Mouse (Mus musculus): ENCODE measurements around the gene Tsx.
"Not testable (repeated sequence)": the region's sequence is repeated elsewhere in the genome, so short reads cannot be mapped to it uniquely, and the experiment has no call there.

Gene Tsx

GRCm38 (mm10) chrX:103414167-103414566, at the start of gene Tsx:
Tsx (plus strand) TSS chrX:103414467.
- DNase-seq (ENCODE audit: low read depth): no peak

- DNase-seq (ENCODE audit: low read depth): peak; percentile 50
Observed at GRCm38 (mm10) chrX:103366201-103366600, 48.1 kb upstream of the Tsx start.

- no peak for DNase-seq (ENCODE audit: low read depth)
Observed at GRCm38 (mm10) chrX:103368650-103369049, 45.6 kb upstream of the Tsx start.

GRCm38 (mm10) chrX:103371221-103371620, 43.0 kb upstream of the Tsx start:
- DNase-seq (ENCODE audit: low read depth): no peak

DNA sequence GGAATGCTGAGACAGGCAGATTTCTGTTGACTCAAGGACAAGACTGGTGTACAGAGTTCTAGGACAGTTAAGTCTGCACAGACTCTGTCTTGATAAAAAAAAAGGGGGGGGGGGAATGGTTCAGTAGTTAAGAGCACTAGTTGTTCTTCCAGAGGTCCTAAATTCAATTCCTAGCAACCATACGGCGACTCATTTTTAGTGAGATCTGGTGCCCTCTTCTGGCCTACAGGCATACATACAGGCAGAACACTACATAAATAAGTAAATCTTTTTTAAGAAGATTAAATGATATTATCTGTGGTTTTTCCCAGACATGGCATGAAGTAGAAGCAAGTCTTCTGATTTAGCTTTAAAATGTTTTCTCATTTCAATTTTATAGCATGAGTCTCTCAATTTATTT, 42.6 kb upstream of the Tsx start:
- no peak for DNase-seq (ENCODE audit: low read depth)

- no peak for DNase-seq (ENCODE audit: low read depth)
Observed at GRCm38 (mm10) chrX:103374250-103374649, 40.0 kb upstream of the Tsx start.

GRCm38 (mm10) chrX:103384528-103384927, 29.7 kb upstream of the Tsx start:
- DNase-seq (ENCODE audit: low read depth): no peak

GRCm38 (mm10) chrX:103388131-103388530, 26.1 kb upstream of the Tsx start:
- DNase-seq (ENCODE audit: low read depth): no peak

GRCm38 (mm10) chrX:103393841-103394240, 20.4 kb upstream of the Tsx start:
- DNase-seq (ENCODE audit: low read depth): no peak

GRCm38 (mm10) chrX:103405021-103405420, 9.2 kb upstream of the Tsx start:
- no peak for DNase-seq (ENCODE audit: low read depth)

DNA sequence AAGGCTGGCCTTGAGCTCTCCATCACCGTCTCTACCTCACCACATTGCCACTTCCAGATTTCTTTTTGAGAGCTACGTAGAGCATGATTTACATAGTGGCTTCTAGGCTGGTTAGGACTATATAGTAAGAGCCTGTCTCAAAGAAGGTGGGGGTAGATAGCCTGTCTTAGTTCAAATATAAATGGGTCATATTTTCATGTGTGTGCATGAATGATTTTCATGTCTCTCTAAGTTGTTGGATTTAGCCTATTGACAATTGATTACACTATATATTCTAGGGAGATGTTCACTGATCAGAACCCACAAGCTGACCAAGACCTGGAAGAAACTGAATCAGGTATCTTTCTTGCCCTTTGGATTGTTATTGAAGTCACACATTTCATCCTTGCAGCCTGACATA, 7.4 kb downstream of the Tsx start, which contains the start of gene Gm26992:
Gene Gm26992, plus strand, starts transcription at position 301 of the 400 bp plus-strand sequence.
- DNase-seq (ENCODE audit: low read depth): no peak

DNA sequence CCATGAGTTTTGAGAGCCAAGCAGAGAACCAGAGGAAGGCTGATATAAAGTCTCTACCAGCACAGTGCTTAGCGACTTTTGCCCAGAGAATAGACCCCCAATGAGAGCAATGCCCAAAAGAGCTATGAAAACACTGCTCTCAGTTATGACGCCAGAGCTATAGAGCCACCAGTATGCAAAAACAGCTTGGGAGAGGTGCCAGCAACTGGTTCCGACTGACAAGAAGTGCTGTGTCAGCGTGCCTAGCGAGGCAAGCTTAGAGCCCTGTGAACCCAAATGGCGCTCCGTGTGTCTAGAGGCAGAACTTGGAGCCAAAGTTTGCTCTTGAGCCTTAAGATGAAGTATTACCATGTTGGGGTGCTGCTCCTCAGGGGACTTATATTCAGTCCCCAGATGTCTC, 13.4 kb downstream of the Tsx start:
- DNase-seq (ENCODE audit: low read depth): no peak

GRCm38 (mm10) chrX:103432293-103432692, 18.0 kb downstream of the Tsx start:
- DNase-seq (ENCODE audit: low read depth): no peak

GRCm38 (mm10) chrX:103438023-103438422, 23.8 kb downstream of the Tsx start:
- DNase-seq (ENCODE audit: low read depth): no peak

GRCm38 (mm10) chrX:103440803-103441202, 26.5 kb downstream of the Tsx start:
- peak; percentile 45 for DNase-seq (ENCODE audit: low read depth)

DNA sequence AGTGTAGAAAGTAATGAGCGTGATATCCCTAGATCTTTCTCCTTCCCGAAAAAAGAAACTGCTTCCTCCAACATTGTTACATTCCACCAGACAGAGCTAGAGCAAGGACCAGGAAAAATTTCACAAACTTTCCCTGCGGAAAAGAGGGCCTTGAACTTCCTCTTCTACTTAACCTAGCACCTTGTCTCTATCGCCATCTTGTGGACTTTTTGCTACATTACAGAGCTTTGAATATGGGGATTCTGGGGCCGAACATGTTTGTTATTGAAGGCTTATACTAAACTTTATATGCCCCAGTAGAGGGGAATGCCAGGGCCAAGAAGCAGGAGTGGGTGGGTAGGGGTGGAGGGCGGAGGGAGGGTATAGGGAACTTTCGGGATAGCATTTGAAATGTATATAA, 29.5 kb downstream of the Tsx start:
- peak; percentile 10 for DNase-seq (ENCODE audit: low read depth)

DNA sequence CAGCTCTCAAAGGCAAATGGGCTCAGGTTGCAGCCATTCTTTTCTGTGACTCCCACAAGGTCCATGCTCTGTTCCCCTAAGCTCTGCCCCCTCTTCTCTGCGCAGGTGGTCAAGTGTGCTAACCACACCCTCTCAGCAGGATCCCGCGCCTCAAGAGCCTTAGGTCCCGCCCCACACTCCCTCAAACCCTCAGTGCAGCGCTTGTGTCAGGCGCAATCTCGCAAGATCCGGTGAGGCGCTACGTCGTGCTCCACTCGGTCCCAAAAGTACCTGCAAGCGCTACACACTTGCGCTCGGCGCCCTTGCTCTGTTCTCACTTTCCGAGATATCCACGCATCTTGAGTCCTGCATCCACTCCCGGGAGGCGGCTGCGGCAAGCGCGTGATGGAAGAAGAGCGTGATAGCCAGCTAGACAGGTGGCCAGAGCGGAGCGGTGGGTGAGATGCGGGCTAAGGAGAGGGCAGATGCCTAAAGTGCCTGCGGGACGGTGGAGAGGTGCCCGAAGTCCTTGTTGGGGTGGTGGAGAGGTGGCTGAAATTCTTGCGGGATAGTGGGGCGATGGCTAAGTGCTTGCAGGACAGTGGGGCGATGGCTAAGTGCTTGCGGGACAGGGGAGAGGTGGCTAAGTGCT, 33.4 kb downstream of the Tsx start:
- no peak for DNase-seq (ENCODE audit: low read depth)

DNA sequence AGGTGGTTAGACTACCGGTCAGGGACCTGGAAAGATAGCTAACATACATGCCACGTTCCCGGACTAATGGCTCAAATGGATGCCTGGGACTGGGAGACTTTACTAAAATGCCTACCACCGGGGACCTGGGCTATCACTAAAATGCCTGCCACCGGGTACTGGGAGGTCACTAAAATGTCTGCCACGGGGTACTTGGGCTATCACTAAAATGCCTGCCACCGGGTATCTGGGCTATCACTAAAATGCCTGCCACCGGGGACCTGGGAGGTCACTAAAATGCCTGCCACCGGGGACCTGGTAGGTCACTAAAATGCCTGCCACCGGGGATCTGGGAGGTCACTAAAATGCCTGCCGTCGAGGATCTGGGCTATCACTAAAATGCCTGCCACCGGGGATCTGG, 34.2 kb downstream of the Tsx start:
- not testable (repeated sequence) for DNase-seq (ENCODE audit: low read depth)

- not testable (repeated sequence) for DNase-seq (ENCODE audit: low read depth)
Observed at GRCm38 (mm10) chrX:103448943-103449722, 34.9 kb downstream of the Tsx start.

DNA sequence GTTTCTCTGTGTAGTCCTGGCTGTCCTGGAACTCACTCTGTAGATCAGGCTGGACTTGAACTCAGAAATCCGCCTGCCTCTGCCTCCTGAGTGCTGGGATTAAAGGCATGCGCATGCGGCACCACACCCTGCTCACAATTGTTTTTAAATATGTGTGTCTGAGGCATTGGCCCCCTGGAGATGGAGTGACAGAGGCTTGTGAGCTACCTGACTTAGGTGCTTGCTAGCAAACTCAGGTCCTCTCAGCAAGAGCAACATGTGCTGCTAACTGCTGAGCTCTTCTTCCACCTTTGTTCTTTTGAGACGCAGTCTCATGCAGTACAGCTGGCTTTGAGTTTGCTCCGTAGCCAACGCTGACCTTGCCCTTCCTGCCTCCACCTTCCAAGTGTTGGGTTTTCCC, 38.5 kb downstream of the Tsx start:
- no peak for DNase-seq (ENCODE audit: low read depth)

GRCm38 (mm10) chrX:103460056-103460455, 45.8 kb downstream of the Tsx start:
- DNase-seq (ENCODE audit: low read depth): no peak

GRCm38 (mm10) chrX:103468998-103469397, 54.7 kb downstream of the Tsx start:
- DNase-seq (ENCODE audit: low read depth): no peak

- no peak for DNase-seq (ENCODE audit: low read depth)
Observed at GRCm38 (mm10) chrX:103472346-103472745, 58.1 kb downstream of the Tsx start.

Measured in fibroblast of lung, adult 2 months (primary cell).